Mouse (Mus musculus): Measurements from ENCODE around the gene Shisa8.

Shisa8 gene

DNA sequence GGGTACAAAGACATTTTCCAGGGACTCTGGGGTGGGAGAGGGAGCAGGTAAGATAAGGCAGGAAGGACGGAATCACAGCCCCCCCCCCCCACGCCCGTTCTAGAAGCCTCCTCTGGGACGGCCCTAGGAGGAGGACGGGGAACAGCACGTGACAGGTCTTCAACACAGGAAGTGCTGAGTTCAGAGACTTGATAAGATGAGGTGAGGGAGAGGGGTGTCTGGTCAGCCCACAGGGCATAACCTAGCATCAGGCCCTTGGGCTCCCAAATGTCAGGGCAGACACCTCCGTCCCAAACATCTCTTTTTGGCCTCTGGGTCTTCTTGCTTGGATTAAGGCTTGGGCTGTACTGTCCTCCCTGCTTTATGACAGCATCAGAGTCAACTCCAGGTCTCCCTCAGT is 10.6 kb upstream of the Shisa8 start:
- DNase-seq (ENCODE audit: low read depth) = no peak

DNA sequence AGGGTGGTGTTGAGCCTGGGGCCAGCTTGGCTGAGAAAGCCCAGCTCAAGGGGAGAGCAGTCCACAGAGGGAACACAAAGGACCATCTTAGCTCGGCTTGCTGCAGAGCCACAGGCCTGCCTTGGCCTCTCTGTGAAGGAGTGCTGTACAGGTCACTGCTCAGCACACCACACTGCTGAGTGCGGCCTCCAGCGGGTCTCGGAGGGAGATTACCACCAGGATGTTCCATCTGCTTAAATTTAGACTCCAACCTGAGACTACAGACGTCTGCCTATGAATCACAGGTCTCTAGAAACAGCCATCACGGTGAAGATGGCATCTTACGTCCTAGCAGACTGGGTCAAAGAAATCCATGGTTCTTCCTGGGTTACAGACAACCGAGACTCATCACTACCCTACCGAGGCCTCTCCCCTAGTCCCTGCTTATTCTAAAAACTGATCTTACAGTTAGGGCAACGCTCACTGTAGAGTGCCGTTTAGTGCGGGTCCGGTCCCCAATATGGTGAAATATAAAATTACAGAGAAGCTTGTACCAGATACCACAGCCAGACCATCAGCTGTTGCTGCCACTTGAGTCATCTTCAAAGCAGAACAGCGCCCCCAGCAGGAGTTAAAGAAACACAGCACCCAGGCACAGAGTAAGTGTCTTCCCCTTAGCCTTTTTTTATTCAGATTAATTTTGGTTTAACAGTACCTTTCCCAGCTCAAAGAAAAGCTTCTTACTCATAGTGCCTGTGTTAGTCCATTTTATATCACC is 8.7 kb upstream of the Shisa8 start:
- peak; percentile 69 for DNase-seq (ENCODE audit: low read depth)

DNA sequence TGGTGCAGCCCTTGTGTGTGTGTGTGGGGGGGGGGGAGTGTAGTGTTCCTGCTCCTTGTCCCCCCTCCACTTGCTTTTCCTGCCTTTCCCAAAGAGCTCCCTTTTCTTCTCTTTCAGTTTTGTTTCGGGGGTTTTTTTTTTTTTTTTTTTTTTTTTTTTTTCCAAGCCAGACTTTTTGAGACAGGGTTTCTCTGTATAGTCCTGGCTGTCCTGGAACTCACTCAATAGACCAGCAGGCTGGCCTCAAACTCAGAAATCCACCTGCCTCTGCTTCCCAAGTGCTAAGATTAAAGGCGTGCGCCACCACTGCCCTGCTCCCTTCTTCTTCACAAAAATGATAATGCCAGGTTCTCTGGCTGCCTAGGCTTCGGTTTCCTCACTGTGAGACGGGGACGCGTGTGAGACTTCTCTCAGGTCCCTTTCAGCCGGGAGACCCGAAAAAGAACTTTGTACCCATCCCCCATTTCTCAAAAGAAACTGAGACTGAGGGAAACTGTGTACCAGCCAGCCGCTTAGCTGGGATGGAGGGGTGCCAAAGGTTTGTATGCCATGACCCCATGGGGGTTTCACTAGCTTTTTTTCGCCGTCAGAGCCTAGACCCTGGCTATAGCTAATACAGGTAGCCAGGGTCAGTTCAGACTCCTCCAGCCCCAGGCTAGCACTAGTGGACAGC is 7.5 kb upstream of the Shisa8 start:
- DNase-seq (ENCODE audit: low read depth) = no peak

DNA sequence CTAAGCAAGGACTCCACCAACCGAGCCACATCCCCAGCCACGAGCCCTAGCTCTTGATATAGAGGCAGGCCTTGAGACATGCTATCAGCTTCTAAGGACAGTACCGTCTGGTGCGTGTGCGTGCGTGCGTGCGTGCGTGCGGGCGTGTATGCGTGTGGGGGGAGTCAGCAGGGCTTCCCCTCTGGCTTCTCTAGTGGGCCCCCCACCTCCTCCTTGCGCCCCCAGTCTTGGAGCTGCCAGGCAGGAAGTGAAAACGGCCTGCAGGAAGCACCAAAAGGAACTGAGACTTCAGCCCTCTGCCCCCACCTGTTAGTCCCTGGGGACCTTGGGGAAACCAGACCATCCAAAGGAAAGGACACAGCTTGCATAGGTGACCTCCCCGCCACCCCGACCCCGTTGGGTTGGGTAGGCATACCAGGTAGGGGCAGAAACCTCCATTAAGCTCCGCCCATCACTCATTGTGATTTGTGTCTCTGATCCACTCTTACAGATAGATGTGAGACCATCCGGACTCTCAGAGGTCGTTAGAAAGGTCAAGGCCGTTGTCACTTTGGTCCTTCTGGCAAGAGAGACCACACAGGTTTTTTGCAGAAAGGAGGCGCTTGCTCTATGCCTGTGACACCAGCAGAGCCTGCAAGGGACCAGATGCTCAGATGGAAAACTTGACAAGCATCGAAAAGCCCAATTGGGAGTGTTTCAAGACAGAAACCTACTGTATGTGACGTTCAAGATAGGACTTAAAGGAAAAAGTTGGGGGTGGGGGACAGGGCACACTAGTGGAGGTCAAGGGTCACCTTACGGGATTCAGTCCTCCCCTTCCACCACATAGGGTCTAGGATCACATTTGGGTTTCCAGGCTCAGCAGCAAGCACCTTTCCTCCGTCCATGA is 6.4 kb upstream of the Shisa8 start:
- DNase-seq (ENCODE audit: low read depth) = no peak

DNA sequence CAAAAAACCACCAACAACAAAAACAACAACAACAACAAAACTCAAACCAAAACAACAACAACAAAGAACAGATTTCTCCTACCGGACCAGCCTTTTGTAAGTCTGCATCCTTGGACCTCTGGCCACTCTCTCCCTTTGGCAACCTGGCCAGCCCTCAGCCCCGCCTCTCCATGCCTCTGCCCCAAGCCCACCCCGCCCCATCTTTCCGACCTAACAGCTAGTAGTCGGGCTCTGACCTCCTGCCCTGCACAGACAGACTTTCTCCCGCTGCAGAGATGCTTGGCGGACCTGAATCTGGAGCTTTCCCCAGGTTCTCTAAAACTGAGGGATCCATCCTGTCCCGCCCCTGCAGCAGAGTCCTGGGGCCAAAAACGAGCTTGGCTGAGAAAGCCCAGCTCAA is 5.4 kb upstream of the Shisa8 start:
- DNase-seq (ENCODE audit: low read depth) = no peak

DNA sequence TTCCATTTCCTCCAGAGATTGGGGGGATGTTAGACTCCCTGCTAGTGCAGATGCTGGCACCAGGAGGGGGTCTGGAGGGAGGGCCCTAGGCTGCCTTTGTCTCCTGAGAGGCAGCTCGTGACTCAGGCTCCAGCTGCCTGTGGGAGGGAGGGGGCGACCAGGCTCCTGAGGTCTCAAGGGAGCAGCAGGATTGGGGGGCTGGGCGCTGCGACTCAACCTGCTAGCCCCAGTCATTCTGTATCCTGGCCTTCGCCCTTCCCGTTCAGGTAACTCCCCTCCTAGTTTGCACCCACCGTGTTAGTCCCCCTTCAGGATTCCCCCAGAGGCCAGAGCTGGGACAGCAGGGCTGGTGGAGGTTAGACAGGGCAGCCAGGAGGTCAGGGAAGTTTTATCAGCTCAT is 4.4 kb upstream of the Shisa8 start:
- no peak for DNase-seq (ENCODE audit: low read depth)

DNA sequence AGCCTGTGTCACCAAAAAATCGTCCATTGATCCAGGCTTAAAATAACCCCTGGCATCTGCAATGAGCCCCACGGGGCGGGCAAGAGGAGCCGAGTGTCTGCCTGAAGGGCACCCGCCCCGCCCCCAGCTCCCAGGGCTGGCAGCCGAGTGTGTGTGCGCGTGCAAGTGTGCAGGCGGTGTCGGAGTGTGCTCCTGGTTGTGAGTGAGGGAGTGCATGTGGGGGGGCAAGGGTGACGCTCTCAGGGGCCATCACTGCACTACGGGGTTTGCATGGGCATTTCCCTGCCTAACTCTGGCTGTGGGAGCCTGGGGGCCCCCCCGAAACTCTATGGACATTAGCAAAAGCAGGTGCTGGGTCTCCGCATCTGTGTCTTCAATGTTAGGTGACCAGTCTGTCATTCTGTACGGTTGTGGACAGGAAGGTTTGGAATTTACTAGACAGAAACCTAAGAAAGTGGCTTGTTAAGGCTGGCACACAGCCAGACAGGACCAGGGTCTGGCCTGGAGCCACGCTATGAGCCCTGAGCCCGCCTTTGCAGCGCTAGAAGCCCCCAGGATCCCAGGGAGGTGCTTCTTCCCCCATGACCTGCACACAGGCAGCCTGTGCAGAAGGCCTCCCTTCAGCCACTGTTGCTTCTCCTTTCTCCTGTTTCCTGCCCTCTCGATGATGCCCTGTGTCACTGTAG is 3.7 kb upstream of the Shisa8 start:
- DNase-seq (ENCODE audit: low read depth) = no peak

DNA sequence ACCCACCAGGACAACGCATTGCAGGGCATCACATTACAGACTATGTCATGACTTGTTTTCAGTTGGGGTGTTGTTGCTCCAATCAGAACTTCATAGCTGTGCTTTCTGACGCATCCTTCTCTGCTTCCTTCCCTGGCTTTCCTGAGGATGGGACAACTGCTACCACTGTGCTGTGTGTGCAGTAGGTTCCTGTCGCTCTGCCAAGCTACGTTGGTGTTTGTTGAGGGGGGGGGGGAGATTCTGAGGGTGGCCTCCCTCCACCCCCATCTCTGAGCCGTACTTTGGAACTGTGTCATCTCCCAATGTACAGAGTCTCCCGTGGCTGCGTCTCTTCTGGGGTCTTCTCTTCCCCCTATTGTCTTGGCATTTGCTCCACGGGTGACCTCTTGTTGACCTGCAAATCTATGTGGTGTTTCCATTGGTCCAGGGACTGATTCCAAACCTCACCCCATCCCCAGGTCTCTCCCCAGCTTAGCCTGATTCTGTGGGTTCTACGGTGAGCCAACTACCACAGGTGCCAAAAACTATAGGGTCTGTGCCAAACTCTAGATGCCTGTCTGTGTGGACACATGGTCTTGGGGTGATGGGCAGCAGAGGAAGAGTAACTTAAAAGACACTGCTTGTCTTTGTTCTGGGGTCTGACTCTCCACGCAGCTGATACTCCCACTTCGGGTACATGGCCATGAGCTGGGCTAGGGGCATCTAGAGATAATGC is 2.9 kb upstream of the Shisa8 start:
- no peak for DNase-seq (ENCODE audit: low read depth)

DNA sequence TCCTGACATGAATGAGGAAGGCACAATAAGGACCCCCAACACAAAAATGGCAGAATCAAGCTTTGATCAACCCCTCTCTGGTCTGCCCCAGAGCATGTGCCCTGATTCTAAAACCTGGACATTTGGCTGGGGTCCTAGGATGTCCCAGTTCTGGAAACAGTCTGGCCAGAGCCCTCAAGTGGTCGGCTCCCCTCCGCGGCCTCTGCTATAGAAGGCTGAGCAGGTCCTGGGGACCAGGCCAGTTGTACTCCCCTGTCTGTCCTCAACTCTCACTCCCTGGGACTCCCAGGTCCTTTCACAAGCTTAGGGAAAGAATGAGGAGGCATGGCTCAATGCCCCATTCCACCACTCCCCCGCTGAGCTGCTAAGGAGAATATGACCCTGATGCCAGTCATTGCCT is 607 bp upstream of the Shisa8 start:
- no peak for DNase-seq (ENCODE audit: low read depth)

DNA sequence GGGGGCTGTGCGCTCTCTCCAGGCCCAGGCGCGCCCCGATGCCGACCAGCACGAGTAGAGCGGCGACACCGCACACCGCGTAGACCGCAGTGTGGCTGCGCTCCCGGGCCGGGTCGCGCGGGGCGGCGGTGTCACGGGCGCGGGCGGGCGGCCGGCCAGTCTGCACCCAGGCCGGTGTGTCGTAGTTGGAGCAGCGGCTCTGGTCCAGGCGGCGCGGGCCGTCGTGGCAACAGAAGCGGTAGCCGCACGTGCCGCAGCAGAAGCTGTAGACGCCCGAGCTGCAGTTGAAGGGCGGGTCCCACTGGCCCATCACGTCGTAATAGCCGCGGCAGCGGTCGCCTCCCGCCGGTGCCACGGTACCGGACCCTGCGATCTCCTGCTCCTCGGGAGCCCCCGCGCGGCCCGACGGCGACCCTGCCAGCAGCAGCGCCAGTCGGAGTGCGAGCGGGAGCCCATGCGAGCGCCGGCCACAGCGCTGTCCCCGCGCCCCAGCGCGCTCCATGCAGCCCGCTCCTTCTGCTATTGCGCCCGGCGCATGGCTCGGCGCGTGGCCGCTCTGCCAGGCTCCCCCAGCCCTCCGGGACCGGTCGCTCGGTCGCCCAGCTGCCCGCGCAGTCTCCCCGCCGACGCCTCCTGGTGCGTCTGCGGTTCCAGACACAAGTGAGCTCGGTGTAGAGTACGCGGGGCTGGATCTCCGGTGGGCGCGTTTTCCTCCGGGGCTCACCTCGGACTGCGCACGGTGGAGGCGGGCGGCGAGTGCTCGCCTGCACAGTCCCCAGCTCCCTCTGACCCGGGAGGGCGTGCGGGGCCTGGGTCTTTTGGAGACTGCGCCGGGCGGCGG is 484 bp downstream of the Shisa8 start:
- no peak for DNase-seq (ENCODE audit: low read depth)

DNA sequence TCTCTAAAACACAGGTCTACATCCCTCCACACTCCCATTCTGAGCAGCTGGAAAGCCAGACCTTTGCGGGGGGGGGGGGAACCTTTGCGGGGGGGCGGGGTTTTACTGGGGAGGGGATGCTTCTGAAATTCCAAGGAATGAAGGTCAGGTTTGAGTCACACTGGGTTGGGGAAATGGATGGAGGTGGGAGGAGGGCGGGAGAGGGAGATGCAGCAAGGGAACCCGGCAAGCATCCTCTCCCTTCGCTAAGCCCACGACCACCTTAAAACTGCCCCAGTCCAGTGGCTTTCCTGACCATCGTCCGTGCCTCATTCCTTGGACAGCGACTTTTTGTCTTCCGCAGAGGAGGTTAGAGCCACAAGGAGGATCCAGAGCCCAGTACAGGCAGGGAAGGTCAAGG is 1.3 kb downstream of the Shisa8 start:
- no peak for DNase-seq (ENCODE audit: low read depth)

DNA sequence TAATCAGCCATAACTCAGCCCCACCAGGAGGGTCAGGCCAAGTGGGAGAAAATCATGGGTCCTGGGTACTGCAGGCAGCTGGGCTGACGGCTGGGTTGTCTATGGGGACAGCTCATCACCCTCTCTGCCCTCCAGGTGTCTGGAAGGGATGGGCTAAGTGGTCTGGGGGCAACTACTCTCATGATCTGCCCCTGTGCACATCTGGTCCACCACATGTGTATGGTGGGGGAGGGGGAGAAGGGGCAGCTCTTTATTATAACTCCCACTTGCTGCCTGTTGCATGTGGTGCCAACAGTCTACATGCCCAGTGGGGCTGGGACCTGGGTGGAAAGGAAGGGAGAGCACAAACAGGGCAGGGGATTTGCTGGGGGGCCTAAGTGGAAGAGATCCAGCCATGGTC is 1.8 kb downstream of the Shisa8 start:
- no peak for DNase-seq (ENCODE audit: low read depth)

DNA sequence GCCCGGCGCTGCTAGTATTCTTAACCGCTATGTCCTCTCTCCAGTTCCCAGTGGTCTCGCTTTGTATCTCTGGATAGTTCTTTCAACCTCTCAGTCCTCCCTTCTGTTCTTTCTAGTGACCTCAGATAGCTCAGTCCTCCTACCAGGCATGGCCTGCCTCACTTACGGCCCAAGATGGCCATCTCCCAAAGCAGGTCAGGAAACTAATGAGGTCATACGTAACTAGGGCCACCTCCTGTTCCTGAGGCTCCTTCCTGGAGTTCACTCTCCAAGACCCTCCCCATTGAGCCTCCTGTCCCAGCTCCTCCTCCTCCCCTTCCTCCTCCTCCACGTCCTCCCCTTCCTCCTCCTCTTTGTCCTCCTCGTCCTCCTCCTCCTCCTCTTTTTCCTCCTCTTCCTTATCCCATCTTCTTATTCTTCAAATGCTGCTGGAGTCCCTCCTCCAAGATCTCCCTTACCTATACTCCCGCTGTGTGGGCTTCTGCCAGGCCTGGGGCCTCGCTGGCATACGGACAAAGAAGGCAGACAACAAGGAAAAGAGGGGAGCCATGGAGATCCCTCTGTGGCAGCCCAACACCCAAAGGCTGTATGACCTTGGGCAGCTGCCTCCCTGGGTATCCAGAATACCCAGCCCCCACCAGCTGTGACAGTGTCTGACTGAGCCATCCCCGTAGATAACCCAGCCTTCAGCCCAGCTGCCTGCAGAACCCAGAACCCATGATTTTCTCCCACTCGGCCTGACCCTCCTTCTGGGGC is 3.1 kb downstream of the Shisa8 start:
- DNase-seq (ENCODE audit: low read depth) = no peak

DNA sequence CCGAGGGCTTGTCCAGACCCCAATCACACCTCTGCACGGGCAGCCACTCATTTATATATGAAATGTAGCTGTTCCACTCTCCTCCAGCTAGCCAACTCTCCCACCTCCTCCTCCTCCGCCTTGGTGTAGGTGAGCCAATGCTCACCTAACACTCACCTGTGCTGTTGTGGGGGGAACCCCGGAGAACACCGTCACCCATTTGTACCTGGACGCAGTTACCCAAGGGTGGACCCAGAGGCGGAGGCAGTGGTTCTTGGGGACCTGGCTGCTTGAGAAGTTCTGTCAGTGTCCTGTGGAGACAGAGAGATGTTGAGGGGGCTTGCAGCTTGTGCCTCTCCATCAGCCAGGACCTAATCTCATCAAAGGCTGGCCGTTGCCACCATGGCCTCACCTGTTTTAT is 4.3 kb downstream of the Shisa8 start:
- DNase-seq (ENCODE audit: low read depth) = no peak

DNA sequence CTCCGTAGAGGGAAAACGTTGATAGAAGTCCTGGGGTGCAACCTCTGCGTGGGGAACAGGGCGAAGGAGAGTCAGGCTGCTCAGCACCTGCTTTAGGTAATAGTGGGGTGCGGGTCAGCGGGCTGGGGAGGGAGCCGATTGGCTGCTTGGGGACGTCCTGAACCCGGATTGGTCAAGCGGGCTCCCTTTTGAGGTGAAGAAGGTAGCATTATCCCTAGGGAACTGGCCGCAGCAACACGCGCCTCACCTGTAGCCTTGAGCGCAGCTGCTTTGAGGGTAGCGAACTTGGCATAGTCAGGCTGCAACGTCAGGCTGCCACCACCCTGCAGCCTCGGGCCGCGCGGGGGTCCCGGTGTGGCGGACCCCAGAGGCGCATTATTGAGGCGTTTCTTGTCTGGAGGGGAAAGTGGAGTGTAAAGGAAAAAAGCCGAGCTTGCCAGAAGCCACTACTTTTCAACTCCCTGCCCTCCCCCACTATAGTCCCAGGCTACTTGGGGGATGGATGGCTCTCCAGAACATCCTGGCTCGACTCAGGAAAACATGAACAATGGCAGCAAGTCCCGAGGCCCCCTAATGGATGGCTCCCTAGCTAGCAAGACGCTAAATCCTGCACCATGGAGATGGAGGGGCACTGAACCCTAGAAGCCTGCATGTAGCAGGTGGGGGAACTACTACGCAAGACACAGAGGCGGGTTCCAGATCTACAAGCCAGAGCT is 5.0 kb downstream of the Shisa8 start:
- DNase-seq (ENCODE audit: low read depth) = no peak

DNA sequence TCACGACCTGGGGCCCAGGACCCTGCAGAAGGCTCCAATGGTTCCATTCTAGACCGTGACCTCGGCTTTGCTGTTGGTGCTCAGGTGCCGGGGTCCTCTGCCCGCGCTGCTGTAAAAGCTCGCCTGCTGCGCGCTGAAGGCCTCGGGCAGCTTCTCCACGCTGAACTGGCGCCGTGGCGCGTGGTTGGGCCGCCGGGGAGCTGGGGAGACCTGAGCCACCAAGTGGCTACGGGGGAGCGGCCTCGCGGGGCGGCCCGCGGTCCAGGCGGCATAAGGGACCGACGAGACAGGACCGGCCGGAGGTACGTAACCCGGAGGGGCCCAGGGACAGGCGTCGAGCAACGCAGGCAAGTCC is 5.5 kb downstream of the Shisa8 start:
- DNase-seq (ENCODE audit: low read depth) = no peak

DNA sequence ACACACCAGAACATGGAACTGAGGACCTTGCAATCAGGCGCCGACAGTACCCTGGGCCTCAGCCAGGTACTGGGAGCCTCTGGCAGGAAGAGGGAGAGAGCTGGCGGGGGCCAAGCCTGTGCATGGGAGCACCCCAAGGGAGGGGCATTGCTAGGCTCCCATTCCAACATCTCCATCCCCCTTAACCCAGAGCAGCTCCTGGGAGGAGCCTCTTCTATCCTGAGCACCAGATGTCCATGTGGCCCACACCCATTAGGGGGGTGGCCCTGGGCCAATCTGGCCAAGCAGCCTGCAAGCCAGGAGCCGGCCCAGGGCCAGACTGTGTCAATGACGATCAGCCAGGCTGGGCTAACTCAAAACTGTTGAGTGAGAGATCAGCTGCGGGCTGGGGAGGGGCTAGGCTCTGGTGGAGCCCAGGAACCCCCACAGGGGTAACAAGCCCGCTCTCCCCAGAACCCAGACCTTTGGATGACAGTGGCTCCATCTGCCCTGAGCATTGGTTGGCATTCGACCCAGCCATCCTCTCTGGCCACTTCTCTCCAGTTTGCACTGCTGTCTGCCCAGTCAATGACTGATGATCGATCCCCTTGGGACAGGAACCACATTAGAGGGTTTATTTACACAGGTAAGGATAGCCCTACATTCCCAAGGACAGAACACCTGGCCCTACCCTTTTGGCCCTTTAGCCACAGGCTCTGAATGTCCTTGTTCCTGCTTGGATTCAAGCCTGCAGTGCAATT is 6.1 kb downstream of the Shisa8 start:
- DNase-seq (ENCODE audit: low read depth) = no peak

DNA sequence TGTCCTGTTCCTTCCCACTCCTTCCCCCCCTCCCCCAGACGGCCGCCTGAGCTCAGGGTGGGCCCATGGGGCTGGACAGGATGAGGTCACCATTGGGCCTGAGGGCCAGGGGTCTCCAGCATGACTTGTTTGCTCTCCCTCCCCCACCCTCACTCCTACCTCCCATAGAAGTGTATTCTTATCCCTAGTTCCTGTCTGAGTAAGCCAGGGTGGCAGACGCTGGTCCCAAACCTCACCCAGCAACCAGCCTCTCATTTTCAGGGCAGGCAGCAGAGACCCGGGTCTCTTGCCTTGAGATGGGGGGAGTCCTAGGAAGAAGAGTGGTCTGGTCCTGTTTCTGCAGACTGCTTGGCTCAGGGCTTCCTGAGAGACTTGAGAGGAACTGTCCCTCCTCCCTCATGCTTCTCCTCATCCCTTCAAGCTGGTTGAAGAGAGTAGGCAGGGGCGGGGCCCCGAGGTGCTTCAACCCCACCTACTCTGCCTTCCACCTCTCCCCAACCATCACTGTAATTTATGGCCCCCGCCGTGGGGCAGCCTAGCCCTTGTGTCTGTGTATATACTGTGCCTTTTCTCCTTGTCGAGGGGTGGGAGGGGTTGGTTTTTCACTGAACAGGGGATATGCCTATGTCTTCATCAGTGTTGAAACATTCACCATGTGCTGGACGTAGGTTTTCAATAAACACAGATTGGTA is 7.8 kb downstream of the Shisa8 start:
- no peak for DNase-seq (ENCODE audit: low read depth)
